Mouse (Mus musculus): ENCODE results near the gene Clstn3.
"Not testable (repeated sequence)": the region's sequence is repeated elsewhere in the genome, so short reads cannot be mapped to it uniquely, and the experiment has no call there.

Clstn3 gene

DNA sequence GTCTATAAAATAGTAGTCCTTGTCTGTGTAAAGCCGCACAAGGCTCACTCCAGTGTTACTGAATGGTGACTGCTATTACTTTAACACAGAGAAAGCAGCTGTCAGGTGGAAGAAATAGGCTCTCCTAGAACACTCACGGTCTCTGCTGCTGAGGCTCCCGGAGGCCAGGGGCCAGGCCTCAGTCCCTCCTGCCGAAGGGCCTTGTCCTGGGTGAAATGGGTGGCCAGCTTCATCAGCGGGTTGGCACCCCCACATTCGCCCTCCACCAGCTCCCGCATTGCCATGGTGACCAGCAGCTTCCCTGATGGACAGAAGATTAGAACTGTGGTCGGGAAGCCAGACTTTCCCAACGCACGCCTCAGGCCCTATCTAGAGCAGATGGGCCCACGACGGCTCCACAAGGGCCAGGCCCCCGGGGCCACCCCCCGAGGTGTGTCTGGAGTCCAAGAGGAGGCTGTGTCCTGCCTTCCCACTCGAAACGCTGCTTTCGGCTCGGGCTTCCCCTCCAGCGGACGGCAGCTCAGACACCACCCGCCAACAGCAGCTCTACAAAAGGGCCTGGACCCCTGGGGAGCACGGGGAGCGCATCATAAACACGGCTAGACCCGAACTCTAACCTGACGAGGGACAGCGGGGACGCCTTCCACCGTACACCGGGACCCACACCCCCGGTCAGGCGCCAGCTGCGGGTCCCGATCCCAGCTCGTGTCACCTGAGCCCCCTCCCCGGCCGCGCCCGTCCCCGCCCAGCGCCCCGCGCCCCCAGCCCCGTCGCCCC, 50.3 kb downstream of the Clstn3 start:
- peak; percentile 13 for DNase-seq (ENCODE audit: low read depth)

- DNase-seq (ENCODE audit: low read depth), result no peak
Observed at GRCm38 (mm10) chr6:124413770-124414149, 50.8 kb downstream of the Clstn3 start.

- no peak for DNase-seq (ENCODE audit: low read depth)
Observed at GRCm38 (mm10) chr6:124408355-124408754, 56.2 kb downstream of the Clstn3 start.

DNA sequence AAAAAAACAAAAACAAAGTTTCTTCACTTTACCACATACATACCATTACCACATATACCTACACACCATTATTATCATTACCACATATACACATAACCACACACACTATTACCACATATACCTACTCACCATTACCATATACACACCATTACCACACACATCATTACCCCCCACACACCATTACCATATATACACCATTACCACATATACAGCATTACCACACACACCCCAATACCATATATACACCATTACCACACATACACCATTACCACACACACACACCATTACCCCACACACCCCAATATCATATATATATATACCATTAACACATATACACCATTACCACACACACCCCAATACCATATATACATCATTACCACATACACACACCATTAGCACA, 57.4 kb downstream of the Clstn3 start:
- no peak for DNase-seq (ENCODE audit: low read depth)

DNA sequence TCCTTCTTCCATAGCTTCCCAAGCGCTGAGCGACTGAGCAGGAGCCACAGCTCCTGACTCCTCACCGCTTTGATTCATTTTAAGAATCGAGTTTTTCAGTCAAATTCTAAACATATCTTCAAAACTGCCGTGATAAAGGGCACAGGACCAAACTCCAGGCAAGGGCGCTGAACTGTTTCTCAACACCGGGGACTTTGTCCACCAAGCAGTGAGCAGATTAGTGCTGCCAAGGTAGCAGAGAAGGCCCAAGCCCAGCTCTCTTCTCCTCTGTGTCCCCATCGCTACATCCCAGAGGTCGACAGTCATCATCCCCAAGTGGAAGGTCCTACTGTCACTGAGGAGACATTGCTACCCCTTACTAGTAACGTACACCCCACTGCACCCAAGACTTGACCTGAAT, 58.3 kb downstream of the Clstn3 start:
- DNase-seq (ENCODE audit: low read depth), result no peak

- no peak for DNase-seq (ENCODE audit: low read depth)
Observed at GRCm38 (mm10) chr6:124399738-124400137, 64.9 kb downstream of the Clstn3 start.

- not testable (repeated sequence) for DNase-seq (ENCODE audit: low read depth)
Observed at GRCm38 (mm10) chr6:124394991-124395390, 69.6 kb downstream of the Clstn3 start.

All from fibroblast of lung, adult 2 months (primary cell).